Mouse (Mus musculus): ENCODE data around the gene Cdc42ep4.

Cdc42ep4 gene

DNA sequence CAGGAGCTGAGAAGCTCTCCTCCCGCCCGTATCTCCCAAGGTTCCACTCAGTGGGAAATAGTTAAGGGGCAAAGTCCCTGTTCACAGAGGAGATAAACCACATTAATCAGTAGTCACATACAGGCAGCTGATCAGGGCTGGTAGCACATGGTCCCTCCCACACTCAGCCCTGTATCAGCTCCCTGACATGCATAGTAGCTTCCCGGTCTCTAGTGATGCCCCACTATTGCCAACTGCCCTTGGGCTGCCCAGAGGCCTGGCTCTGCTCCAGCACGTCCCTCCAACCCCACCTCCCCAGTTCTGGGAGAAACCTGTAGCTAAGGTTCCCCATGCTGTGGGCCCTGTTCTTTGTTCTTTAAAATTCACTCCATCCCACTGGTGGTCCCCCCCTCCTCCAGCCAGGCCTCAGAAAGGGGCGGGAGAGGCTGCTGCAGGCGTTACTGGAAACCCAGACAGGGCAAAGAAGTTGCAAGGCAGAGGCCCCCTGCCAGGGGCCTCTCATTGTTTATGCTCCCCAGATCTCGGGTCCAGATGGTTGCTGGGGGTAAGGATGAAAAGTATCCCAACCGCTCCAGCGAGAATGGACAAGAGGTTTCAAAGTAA, 1.8 kb downstream of the Cdc42ep4 start:
- DNase-seq (ENCODE audit: low read depth, low spot score), result peak; percentile 51

DNA sequence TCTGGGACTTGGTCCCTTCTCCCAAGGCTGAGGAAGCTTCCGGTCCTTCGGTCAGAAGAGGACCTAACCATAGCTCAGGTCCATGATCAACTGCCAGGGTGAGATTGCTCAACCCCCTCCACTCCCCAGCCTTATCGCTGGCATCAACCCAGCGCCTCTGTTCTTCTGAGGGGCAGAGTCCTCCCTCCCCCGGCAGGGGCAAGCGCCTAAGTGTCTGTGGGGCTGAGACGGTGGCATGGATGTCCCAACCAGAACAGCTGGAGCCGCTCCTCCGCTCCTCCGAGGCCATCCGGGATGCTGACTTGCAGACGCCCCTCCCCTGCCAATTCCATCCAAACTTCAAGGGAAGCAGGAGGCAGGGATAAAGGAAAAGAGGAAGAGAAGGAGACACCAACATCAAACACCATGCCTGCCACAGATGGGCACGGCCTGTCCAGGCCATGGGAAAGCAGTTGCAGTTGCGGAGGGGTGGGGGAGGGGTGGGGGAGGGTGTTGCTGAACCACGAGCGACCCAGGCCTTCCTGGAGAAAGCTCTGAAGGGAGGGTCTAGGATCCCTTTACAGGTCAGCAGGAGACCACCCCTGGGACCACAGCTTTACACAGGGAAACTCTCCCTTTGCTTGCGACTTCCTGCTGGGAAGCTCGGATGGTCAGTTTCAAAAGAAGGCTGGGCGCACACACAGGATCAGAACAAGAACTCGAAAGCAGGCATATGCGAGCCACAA, 2.7 kb downstream of the Cdc42ep4 start:
- DNase-seq (ENCODE audit: low read depth, low spot score), result no peak

DNA sequence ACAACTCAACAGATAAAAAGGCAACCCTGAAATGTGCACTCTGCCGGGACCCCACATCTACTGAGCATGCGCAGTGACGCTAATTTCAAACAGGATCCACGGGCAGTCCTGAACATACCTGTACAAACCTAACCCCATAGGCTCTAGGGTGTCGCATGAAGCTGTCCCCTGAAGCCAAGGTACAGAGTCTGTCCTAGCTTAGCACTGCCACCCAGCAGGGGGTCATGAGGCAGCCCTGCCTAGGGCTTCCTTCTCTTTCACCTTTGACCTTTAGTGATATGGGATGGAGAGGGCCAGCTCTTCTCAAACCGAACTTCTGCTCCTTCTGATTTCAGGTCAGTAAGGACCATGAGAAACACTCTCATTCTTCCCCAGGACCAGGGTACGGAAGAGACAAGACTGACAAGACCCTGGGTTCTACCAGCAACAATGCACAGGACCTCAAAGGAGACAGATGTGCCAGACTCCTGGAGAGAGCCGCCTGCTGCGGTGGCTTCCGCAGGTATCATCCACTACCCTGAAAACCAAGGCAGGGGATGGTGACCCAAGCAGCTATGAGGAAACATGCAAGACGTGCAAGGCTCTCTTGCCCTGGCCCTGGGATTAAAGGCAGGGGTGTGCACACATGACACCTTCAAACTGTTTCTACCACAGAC, 3.8 kb downstream of the Cdc42ep4 start:
- DNase-seq (ENCODE audit: low read depth, low spot score), result no peak

DNA sequence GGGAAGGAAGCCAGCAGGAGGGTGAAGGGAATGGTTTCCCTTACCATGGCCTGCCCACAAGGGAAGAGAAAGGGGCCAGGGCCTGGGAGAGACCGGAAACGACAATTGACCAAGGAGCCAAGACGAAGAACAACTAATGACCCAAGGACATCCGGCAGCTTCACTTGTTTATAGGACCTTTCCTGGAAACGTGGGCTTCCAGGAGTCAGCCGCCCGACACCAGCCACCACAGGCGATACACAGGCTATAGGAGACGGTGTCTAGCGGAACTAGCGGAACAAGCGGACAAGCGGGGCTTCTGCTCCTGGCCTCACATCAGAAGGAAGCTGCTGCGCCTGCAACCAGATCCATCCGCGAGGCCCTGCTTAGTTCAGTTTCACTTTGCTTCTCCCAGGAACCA, 4.6 kb downstream of the Cdc42ep4 start:
- DNase-seq (ENCODE audit: low read depth, low spot score), result no peak

DNA sequence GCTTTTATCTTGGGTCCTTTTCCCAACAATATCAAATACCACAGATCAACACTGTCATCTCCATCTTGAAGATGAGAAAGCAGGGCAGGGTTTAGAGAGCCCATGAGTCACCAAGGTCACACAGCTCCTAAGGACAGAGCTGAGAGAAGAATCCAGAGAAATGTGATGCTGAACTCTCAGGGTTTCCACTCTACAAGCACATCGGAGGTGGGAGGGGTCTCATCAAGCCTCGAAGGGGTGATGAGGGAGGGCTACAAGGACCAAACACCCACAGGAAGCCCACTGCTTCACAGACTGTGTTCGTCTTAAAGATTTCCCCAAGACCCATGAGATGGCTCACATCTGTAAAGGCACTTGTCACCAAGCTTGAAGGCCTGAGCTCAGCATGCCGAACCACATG, 5.7 kb downstream of the Cdc42ep4 start:
- no peak for DNase-seq (ENCODE audit: low read depth, low spot score)

DNA sequence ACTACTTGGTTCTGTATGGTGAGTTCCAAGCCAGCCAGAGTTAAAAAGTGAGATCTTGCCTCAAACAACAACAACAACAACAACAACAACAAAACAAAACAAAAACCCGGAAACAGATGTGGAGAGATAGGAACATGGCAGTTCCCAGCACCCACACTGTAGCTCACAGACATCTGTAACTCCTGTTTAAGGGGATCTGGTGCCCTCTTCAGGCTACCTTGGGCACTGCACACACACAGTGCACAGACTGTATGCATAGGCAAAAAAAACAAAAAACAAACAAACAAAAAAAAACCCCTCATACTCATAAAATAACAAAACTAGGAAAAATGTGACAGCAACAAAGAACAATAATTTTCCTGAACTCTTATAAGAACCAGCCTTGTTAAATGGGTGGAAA, 8.7 kb downstream of the Cdc42ep4 start:
- peak; percentile 77 for DNase-seq (ENCODE audit: low read depth, low spot score)

DNA sequence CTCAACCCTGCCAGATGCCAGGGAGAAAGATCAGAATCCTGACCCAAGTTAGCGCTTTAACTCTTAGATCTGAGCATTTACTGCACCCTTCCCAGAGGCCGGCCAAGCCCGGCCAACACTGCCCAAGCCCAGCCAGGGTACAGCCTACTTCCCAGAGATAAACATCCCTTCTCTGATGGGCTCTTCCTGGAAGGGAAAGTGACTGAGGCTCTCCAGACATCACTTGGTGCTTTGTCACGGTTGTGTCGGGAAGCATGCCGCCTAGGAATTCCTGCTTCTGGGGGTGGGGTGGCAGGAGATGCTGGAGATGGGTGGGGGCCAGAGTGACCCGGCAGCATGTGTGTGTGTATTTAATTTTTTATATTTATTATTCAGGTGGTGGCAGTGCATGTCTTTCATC, 11.6 kb downstream of the Cdc42ep4 start:
- no peak for DNase-seq (ENCODE audit: low read depth, low spot score)

DNA sequence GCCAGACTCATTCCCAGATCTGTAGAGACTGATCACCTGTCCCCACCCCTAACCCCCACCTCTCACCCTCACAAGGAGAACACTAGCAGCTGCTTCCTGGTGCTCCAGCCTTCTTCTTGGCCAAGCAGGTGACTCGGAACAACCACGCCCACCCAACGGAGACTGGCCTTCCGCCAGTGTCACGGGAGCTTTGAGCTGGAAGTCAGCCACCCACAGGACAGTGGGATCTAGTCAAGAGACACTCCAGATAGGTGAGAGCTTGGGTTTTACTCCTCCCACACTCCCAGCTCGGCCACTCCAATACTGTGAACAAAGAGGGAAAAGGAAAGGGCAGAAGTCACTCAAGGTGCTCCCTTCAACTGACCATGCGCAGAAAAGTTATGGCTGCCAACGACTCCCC, 12.5 kb downstream of the Cdc42ep4 start:
- DNase-seq (ENCODE audit: low read depth, low spot score), result no peak

DNA sequence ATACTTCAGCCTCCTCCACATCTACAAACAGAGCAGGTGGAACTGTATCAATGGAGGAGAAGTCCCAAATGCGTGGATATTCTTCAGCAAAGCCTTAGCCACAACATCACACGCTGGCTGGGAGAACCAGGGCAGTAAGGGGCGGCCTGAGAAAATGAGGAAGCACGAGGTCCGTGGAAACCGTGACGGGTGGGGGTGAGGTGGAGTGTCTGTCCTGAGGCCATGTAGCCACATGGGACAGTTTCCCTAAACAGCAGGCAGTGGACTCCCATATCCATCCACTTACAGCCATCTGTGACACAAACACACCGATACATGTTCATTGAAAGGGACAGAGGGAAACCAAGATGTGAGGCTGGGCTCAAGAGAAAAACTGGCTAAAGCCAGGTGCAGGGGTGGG, 13.8 kb downstream of the Cdc42ep4 start:
- DNase-seq (ENCODE audit: low read depth, low spot score), result no peak

DNA sequence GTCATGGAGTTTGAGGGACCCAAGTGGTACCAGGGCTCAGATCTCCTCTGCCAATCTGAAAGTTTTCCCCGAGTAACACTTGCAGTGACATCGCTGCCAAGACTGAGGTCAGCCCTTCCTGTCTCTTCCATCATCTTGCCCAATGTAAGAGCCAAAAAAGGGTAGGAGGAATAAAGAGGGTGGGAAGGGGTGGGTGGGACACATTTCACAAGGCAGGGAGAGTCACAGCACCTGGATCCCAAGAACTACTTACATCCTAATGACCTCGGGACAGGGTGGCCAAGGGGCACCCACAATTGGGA, 14.2 kb downstream of the Cdc42ep4 start:
- no peak for DNase-seq (ENCODE audit: low read depth, low spot score)

DNA sequence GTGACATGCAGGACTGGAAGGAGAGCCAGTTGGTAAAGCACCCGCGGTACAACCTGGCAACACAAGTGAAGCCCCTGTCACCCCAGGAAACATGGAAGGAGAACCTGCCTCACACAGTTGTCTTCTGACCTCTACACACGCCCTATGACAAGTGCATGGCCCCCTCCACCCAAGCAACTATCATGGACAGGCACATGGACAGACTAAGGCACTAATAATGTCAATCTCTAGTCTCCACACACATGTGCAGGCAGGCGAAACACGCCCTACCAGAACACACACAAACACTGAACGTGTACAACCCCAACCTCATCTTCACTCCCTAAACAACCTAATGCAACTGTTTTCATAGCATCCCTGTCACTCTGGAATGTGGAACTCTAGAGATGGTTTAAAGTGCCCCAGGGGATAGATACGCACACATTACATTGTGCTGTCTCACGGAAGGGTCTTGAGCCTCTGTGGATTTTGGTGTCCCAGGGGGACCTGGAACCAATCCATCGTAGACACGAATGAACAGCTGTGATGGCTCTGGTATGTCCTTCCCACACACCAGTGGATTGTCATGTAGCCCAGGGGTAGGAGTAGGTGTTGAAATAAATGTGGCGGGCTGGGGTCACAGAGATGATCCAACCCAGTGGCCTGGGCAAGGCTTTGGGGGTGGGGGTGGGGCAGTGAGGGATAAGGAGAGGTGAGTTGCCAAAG, 14.7 kb downstream of the Cdc42ep4 start:
- DNase-seq (ENCODE audit: low read depth, low spot score), result no peak

DNA sequence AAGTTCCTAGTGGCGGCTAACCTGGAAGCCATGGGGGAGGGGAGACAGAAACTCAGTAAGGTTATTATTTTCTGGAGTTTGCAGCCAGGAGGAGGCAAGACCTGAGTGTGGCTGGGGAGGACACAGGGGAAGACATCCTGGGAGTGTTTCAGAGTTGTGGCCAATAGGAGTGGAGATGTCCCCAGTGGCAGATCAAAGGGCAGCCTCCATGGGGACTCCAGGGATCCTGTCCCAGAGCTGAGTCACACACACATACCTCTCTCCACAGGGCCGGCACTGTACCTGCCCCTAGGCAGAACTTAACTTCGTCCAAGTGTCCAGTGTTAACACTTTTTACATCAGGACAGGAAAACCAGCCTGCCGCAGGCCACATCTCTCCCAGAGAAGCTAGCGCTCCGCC, 16.5 kb downstream of the Cdc42ep4 start:
- DNase-seq (ENCODE audit: low read depth, low spot score), result no peak

DNA sequence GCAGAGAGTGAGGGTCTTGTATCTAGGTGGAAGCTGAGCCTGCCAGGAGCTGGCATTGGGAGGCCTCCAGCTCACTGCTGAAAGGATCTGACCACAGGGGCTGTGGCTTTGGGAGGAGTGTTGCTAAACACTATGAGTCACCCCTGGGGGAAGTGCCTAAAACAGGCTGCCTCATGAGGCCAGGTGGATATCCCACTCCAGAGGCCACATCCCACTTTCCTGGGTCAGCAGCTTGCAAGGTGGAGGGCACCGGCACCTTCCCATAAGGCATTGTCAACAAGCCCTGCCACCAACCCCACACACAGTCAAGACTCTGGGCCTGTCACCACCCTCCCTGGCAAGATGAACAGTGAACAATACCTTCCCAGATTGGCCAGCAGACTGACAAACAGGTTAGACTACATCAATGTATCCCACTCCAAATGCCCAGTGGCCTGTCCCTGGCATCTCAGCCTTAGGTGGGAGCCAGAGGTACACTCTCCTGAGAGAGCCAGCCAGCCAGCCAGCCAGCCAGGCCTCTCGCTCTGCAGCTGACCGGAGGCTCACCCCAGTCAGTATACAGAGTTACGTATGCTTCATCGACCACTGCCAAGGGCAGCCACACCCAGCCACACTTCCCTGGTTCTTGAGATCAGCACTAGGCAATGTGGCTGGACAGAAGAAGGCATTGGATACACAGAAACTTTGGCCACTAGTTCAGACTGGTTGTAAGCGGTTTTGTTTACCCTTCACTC, 17.9 kb downstream of the Cdc42ep4 start:
- DNase-seq (ENCODE audit: low read depth, low spot score), result peak; percentile 55

DNA sequence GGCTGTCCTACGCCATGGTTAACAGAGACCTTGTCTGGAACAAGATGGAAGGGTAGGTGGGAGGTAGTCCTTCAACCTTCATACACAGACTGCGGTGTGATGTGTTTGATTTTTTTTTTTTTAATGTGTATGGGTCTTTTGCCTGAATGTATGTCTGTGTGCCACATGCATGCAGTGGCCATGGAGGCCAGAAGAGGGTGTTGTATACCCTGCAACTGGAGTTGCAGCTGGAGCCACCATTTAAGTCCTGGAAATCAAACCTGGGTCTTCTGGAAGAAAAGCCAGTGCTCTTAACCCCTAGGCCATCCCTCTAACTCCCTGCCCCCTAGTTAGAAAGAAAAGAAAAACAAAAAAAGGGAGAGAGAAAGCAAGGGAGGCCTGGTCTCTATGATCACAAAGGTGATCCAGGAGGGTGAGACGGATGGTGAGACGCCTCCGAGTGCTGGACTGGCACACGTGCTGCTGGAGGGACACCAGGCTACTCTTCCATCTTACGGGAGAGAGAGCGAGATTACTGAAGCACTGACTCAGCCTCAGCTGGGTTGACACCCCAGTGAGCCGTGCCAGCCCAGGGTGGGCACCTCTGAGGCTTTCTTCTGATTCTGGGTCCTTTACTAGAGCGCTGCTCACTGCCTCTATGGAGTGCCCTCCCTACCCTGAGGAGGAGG, 19.6 kb downstream of the Cdc42ep4 start:
- no peak for DNase-seq (ENCODE audit: low read depth, low spot score)

DNA sequence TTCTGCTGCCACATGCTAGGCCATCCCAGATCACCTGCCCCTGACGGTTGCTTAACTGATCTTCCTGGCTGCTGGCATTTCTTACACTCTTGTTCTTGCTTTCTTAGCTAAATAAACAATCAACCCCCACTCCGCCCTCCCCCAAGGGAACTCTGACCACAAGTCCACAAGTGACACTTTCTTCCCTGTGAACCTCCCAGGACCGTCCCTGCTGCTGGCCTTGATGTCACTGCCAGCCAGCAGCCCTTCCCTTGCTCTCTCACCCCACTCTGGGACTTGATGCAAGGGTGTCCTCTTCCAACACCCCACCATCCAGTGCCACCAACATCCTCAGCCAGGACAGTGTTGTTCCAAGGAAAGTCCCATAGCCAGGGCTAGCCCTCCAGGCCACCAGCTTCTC, 20.8 kb downstream of the Cdc42ep4 start:
- DNase-seq (ENCODE audit: low read depth, low spot score), result no peak

DNA sequence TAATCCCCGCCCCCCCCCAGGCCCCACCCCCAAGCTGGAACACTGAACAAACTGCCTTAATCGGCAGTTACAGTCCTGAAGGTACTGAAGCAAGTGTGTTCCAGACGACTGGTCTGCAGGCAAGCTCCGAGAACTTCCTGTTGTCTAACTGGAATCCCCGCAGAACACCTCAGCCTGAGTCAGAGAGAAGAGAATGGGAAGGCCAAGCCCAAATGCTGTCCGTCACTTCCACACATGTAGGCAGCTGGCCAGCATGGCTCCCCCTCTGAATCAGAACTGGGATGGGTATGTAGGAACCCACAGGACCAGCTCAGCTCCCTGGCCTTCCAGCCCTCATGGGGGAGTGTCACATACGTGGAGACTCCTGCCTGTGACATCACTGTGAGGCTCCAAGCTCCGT, 21.8 kb downstream of the Cdc42ep4 start:
- DNase-seq (ENCODE audit: low read depth, low spot score), result no peak

DNA sequence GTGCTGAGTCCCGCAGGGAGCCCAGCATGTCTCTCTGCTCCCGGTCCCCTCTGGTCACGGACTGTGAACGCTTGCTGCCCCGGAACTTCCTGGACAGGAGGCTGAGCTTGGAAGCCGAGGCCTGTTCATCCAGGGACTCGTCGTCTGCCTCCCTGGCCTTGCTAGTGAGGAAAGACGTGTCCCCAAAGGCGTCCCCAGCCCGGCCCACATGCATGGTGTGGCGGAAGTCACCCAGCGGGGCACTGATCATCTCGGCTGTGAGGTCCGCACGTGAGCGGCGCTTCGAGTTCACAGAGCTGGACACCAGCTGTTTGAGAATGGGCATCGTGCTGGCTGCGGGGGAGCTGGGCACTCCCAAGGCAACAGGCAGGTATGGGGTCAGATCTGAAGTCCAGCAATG, 22.4 kb downstream of the Cdc42ep4 start:
- no peak for DNase-seq (ENCODE audit: low read depth, low spot score)

DNA sequence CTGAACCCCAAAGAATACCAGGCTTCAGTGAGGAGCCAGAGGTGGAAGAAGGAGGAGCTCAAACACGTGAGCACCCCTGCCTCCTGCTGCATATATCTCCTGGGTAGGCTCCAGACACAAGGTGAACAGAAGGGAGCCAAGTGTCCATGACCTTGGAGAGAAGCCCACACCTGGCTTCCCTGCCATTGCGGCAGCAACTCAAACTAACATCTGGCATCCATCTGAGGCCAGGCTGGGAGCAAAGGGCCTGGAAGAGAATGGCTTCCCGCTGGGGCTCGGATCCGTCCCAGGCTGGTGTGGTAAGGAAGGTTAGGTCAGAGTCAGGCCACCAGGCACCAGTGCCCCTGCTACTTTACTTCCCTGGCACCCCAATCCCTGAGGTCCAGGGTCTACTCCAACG, 23.7 kb downstream of the Cdc42ep4 start:
- peak; percentile 53 for DNase-seq (ENCODE audit: low read depth, low spot score)

DNA sequence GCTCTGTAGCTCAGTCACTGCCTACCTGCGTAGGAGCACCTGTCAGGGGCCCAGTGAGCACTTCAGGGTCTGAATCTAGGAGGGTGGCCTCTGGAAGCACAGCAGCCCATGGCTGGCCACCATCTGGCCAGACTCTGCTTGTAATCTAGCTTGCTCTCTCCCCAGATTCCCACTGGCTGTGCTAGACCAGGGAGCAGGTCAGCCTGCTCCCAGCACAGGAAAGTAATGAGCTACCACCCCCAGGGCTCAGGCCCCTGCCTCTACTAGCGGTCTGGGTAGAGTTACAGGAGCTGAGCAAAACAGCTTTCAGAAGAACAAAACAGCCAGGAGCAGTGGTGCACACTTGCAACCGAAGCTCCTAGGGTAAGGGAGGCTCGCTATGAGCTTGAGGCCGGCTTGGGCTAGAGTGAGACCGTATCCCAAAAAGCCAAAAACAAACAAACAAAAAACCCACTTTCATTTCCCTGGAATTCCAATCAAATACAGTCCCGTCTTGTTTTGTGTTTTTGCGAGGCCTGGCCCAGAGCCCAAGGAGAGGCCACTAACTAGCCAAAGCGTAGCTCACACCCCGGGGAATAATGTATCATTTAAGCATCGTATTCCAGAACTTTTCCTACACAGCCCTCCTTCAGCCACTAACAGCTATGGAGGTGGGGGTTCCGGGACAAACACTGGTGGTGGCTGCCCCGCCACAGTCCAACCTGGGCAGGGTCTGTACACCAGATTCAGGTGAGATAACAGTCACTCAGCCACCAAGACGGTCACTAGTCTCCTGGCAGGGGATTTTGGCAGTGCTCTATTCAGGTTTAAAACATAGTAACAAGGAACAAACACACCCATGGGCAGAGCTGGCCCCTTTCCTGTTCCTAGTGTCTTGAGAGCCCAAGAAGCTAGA, 24.4 kb downstream of the Cdc42ep4 start:
- no peak for DNase-seq (ENCODE audit: low read depth, low spot score)

DNA sequence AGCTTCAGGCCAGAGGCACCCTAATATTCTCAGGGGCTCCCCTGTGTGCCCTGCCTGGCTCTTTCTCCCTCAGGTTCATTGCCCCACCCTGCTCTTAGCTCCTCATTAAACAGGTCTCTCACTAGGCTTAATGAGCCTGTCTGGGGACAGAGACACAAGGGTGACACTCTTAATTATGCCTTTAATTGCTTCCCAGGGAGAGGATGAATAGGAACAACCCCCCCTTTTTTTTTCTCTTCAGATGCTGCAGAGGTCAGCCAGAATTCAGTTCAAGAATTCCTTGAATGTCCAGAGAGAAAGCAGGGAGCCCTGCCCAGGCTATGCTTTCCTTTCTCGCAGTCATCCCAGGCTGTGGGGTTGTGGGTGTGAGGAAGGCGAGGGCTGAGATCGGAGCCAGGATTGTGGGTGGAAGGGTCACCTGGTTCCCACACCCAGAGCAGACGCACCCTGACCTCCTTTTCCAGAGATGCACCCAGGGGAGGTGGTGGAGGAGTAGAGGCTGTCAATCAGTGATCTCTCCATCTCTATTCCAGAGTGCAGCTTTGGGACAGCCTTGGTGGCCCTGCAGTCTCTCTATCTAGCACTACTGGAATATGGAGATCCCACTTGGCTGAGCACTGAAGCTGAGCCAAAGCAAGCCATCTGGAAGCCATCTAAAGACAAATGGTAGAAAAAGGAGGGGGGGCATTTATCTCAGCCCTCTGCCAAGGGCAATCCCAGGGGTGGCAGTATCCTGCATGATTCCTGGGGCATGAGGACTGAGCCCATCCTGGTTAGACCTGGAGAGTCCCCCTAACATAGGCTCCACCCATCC, 26.2 kb downstream of the Cdc42ep4 start:
- DNase-seq (ENCODE audit: low read depth, low spot score), result no peak

All from R1 (cell line).